9 mouse cellular contexts compared by ENCODE assay signal in the genomic region with DNA sequence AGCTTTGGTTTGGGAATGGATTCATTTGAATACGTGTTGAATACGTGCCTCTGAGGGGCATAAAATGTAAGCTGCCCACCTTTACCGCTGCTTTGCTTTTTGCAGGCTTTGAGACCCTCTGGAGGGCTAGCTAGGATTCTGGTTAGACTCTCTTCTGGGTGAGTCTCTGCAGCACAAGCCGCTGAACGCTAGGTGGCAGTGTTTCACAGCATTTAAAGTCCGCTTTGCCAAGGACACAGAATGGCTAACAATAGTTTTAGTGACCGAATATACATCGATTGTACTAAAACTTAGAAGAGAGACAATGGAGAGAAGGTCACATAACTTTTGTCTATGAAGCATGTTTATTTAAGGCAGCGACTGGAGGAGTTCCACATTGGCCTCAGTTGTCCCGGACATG. TPM values are rescaled to one million over a fixed set of nuclear protein-coding genes. Genes with fewer than 3 reads are reported as not detected.
DNase-seq lines count a peak whose midpoint lies in the region; ATAC-seq and TF ChIP-seq lines count a peak whose summit lies in the region.
"Had no signal": no experiment of that assay in that cellular context is flagged by ENCODE, and none has a peak within 500 bp of the region (broad histone marks: within the 10 kb centered on the region; RNA-seq: fewer than 3 reads in every experiment).

No protein-coding gene starts in this region.

- peak; percentile 79 for DNase-seq in 3T3-L1 (ENCODE audit: low read depth, low spot score)
- DNase-seq in CD8-positive naive resting alpha-beta T cell, adult 2 months (ENCODE audit: low read depth in 2 of 2, low spot score in 2 of 2) = peak; percentile 19 to 40
- DNase-seq in c-Kit-positive CD71-negative TER-119-negative erythroid progenitor cells, embryonic 14.5 days (ENCODE audit: low read depth) = peak; percentile 37
- DNase-seq in gastrocnemius, adult 2 months = peak; percentile 65
- DNase-seq in kidney, postnatal 36 days = peak; percentile 42 to 81
- DNase-seq in lung, postnatal 0 days (ENCODE audit: low spot score) = peak; percentile 68
- peak; percentile 80 to 81 for DNase-seq in right cerebral cortex, adult 2 months (ENCODE audit: low spot score in 2 of 2)

- peak; percentile 96 for TF ChIP-seq CTCF in gastrocnemius, adult 2 months (IDR thresholded peaks at IDR 0.05)
- peak; percentile 91 for TF ChIP-seq CTCF in lung, postnatal 0 days (IDR thresholded peaks at IDR 0.05)

- no peaks in the 10 kb centered on the region for H3K4me1 ChIP-seq in lung, postnatal 0 days (ENCODE audit: insufficient read depth, low read depth, low read length)
- H3K4me1 ChIP-seq: limb, embryonic 12.5 days had no signal

- no peak overlapping the region for H3K4me2 ChIP-seq in lung, postnatal 0 days (replicated peaks; ENCODE audit: low read depth, low read length)
- H3K4me2 ChIP-seq: limb, embryonic 12.5 days had no signal

- TF ChIP-seq EP300 in lung, postnatal 0 days (IDR thresholded peaks at IDR 0.05) = no peak

- intact Hi-C loops in gastrocnemius, adult 2 months (cut with DNase I) = no loop called here

- H3K9ac ChIP-seq in lung, postnatal 0 days (replicated peaks; ENCODE audit: low read depth) = no peak overlapping the region
- H3K9ac ChIP-seq: limb, embryonic 12.5 days had no signal

- no peak for ATAC-seq in lung, postnatal 0 days
- ATAC-seq in monocyte, adult 5-6 weeks (replicated peaks; ENCODE audit: insufficient number of reproducible peaks, low FRiP score, low TSS enrichment, poor library complexity, severe bottlenecking) = no peak

- 0 out of 2 replicates have a peak overlapping the region, but pooled peaks have one; percentile 5 for H3K4me3 ChIP-seq in gastrocnemius, adult 2 months
- H3K4me3 ChIP-seq in lung, postnatal 0 days (ENCODE audit: low read depth, low read length) = no peak overlapping the region
- H3K4me3 ChIP-seq: limb, embryonic 12.5 days had no signal

- no peaks in the 10 kb centered on the region for H3K27me3 ChIP-seq in lung, postnatal 0 days (replicated peaks; ENCODE audit: insufficient read depth, low read length)
- H3K27me3 ChIP-seq: limb, embryonic 12.5 days had no signal

- no peak overlapping the region for H3K27ac ChIP-seq in gastrocnemius, adult 2 months
- no peak overlapping the region for H3K27ac ChIP-seq in lung, postnatal 0 days (ENCODE audit: low read length)
- H3K27ac ChIP-seq: limb, embryonic 12.5 days had no signal

- H3K9me3 ChIP-seq in lung, postnatal 0 days (ENCODE audit: low read length) = no peaks in the 10 kb centered on the region
- H3K9me3 ChIP-seq: limb, embryonic 12.5 days had no signal

- no peaks in the 10 kb centered on the region for H3K36me3 ChIP-seq in lung, postnatal 0 days (ENCODE audit: insufficient read depth, low read length)
- H3K36me3 ChIP-seq: limb, embryonic 12.5 days had no signal

- 9% methylated on average over 10 of the region's 10 CpGs for WGBS in lung, postnatal 0 days

RNA-seq across cellular contexts. Expression of a gene that starts 4.1 kb away (rescaled TPM):
- total RNA-seq in gastrocnemius, adult 2 months (2021) = not detected
- polyA plus RNA-seq in lung, postnatal 0 days (2015; fragmentation: Nextera tagmentation; extraction: Ambion mirVana) = not detected in 2 replicates
- total RNA-seq in monocyte, adult 5-6 weeks (2017) = not detected in 3 replicates
- polyA plus RNA-seq: limb, embryonic 12.5 days had no signal

Comparison
In these comparisons a context has a peak if more than half of its experiments do, and no peak if none do; other contexts are left out.
1. DNase-seq: peak in every context shown above with its lines; median percentile 80 in right cerebral cortex, adult 2 months; 79 in 3T3-L1; 68 in lung, postnatal 0 days; 65 in gastrocnemius, adult 2 months; 62 in kidney, postnatal 36 days; 37 in c-Kit-positive CD71-negative TER-119-negative erythroid progenitor cells, embryonic 14.5 days; 30 in CD8-positive naive resting alpha-beta T cell, adult 2 months.